Mouse (Mus musculus): Measurements from ENCODE around the gene Crkl.

DNA sequence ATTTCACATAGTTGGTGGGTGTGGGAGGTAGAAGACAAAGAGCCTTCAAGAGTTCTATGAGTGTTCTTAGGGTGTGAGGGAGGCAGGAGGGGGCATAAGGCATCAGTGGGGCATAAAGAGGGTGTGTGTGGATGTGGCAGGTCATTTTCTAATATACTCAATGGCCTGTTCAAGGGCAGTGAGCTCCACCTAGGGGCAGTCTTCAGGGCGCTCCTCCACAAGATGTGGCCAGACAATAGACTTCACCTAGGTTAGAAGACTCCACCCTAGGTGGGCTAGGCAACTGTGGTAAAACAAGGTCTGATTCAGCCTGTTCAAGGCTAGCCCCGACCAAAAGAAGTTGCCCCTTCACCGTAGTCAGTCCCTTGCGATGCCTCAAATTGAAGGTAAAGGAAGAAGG lies 80.5 kb downstream of the Crkl start:
- TF ChIP-seq CTCF (IDR thresholded peaks at IDR 0.05; ENCODE audit: low read depth, low read length) (no peak), GATA1 (IDR thresholded peaks at IDR 0.05; ENCODE audit: borderline replicate concordance, low read length) (no peak), POLR2AphosphoS5 (IDR thresholded peaks at IDR 0.05; ENCODE audit: insufficient replicate concordance, low read depth, low read length) (no peak)

Measured in G1E (cell line).